Mouse (Mus musculus) ES-CJ7 (cell line): Measurements from ENCODE around the gene Rfk.
A peak's percentile ranks its signal among the peaks of the same experiment; 100 is the strongest.

Experiments used
- DNase-seq: peaks from one replicate; pipeline ENCODE4 v3.0.0; 2011; ENCODE audit warnings: low read depth, low spot score

The Rfk gene

GRCm38 (mm10) chr19:17385022-17385421, 8.8 kb upstream of the Rfk start:
- no peak for DNase-seq

GRCm38 (mm10) chr19:17385426-17385825, 8.4 kb upstream of the Rfk start:
- no peak for DNase-seq

- no peak for DNase-seq
Measured at GRCm38 (mm10) chr19:17386424-17386823, 7.4 kb upstream of the Rfk start.

- DNase-seq, result peak; percentile 62
Measured at GRCm38 (mm10) chr19:17388404-17388803, 5.4 kb upstream of the Rfk start.

GRCm38 (mm10) chr19:17392866-17393265, 977 bp upstream of the Rfk start:
- DNase-seq, result no peak

GRCm38 (mm10) chr19:17396802-17397201, 3.0 kb downstream of the Rfk start:
- DNase-seq, result no peak

GRCm38 (mm10) chr19:17397922-17398321, 4.1 kb downstream of the Rfk start:
- DNase-seq, result no peak

- no peak for DNase-seq
Measured at GRCm38 (mm10) chr19:17399965-17400364, 6.1 kb downstream of the Rfk start.

- no peak for DNase-seq
Measured at GRCm38 (mm10) chr19:17400571-17400970, 6.7 kb downstream of the Rfk start.

- no peak for DNase-seq
Measured at GRCm38 (mm10) chr19:17403175-17403574, 9.3 kb downstream of the Rfk start.

GRCm38 (mm10) chr19:17406823-17407222, 13.0 kb downstream of the Rfk start:
- DNase-seq, result no peak

GRCm38 (mm10) chr19:17408591-17408990, 14.7 kb downstream of the Rfk start:
- DNase-seq, result no peak

- DNase-seq, result no peak
Measured at GRCm38 (mm10) chr19:17409351-17409750, 15.5 kb downstream of the Rfk start.

- DNase-seq, result no peak
Measured at GRCm38 (mm10) chr19:17410465-17411065, 16.7 kb downstream of the Rfk start.

- no peak for DNase-seq
Measured at GRCm38 (mm10) chr19:17412915-17413459, 19.1 kb downstream of the Rfk start.

GRCm38 (mm10) chr19:17417855-17418254, 24.0 kb downstream of the Rfk start:
- peak; percentile 53 for DNase-seq

GRCm38 (mm10) chr19:17423306-17423705, 29.5 kb downstream of the Rfk start:
- DNase-seq, result no peak

GRCm38 (mm10) chr19:17427824-17428560, 34.1 kb downstream of the Rfk start:
- DNase-seq, result no peak

GRCm38 (mm10) chr19:17428561-17428914, 34.7 kb downstream of the Rfk start:
- no peak for DNase-seq

- DNase-seq, result no peak
Measured at GRCm38 (mm10) chr19:17436651-17437050, 42.8 kb downstream of the Rfk start.

- no peak for DNase-seq
Measured at GRCm38 (mm10) chr19:17439476-17440189, 45.8 kb downstream of the Rfk start.

- DNase-seq, result no peak
Measured at GRCm38 (mm10) chr19:17443581-17443980, 49.7 kb downstream of the Rfk start.
